Mouse (Mus musculus) hindlimb bud, embryonic 11.5 days (tissue): Measurements from ENCODE around the gene Mtfmt.

ENCODE experiments used
- DNase-seq: peaks from one replicate; pipeline ENCODE4 v3.0.0-alpha.2; 2012; ENCODE audit warnings: low read depth, low spot score; ENCODE audit errors: extremely low spot score

The Mtfmt gene

GRCm38 (mm10) chr9:65502146-65502545, 66.6 kb downstream of the Mtfmt start:
- no peak for DNase-seq
